Mouse (Mus musculus) urinary bladder, postnatal 4 days (tissue): ENCODE measurements around the gene Ngrn.

ENCODE experiments used
- DNase-seq, 2 experiments: peaks; one replicate each; pipeline ENCODE4 v3.0.0; 2021 to 2022; ENCODE audit warnings: low spot score in 2 of 2

Gene Ngrn

DNA sequence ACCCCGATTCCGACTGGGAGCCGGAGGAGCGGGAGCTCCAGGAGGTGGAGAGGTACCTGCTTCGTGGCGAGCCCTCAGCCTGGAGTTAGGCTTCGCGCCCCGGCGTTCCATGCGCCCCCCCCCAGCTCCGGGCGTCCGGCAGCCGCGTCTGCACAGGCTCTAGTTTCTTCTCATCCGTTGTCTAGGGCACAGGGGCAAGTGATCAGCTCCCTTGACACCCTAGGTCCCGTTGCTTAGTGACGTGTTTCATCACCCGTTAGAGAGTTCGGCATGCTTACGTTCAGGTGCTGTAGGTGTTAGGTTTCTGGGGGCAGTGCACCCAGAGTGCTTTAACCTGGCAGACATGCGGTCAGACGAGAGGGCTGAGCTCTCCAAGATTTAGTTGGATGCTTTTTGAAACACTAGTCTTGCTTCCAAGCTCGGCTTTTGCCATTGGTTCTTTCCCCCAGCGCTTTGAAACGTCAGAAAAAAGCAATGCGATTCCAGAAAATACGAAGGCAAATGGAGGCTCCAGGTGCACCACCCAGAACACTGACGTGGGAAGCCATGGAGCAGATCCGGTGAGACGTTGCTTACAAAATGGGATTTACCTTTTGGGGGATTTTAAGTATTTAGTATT, 466 bp downstream of the Ngrn start:
- DNase-seq: no peak

DNA sequence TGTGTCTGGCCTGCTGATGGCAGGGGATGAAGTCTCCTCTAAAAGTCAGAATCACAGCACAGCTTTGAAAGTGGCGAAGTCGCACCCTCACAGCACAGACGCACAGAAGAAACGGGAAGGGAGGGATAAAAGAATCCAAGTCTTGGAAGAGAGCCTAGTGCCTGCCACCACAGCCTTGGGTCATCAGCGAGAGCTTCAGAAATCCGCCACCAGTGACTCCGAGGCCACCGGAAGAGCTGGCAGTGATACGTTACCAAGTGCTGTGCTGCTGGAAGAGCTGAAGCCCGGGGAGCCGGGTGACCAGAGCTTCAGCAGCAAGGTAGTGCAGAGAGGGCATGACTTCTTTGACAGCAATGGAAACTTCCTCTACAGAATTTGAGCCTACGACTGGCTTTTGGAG, 3.6 kb downstream of the Ngrn start:
- no peak for DNase-seq

GRCm38 (mm10) chr7:80267764-80268163, 6.7 kb downstream of the Ngrn start:
- DNase-seq: no peak

DNA sequence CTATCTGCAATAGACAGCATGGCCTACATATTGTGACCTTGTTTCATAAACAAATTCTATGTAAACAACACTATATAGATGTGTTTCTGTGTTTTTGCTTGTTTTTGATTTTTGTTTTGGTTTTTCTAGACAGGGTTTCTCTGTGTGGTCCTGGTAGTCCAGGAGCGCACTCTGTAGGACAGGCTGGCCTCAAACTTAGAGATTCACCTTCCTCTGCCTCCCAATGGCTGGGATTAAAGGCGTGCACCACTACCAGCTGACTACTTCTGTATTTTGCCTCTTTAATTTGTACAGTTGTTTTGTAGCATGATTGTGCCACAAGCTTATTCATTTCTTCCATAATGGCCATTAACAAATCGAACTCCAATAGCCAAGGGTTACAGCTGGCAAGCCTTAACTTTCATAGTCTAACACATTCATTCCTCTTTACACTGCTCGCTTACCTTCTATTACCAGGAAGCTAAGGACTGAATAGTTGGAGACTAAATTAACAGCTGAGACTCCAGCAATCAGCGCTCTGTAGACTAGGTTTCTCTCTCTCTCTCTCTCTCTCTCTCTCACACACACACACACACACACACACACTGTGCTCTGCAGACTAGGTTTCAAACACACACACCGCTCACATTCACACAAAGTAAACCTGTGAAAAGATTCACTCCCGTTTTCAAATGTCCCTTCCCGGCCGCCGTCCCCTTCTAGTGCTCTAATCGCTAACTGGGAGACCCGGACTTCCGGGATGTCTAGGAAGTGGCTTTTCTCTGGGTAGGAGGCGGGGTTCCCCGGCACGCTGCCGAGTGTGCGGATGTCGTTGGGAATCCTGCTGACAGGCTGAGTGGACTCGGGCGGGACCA, 8.1 kb downstream of the Ngrn start, which contains the start of gene Vps33b:
Gene Vps33b (plus strand): TSS at position 753 of the 854 bp plus-strand sequence.
- peak; percentile 90 to 97 for DNase-seq

DNA sequence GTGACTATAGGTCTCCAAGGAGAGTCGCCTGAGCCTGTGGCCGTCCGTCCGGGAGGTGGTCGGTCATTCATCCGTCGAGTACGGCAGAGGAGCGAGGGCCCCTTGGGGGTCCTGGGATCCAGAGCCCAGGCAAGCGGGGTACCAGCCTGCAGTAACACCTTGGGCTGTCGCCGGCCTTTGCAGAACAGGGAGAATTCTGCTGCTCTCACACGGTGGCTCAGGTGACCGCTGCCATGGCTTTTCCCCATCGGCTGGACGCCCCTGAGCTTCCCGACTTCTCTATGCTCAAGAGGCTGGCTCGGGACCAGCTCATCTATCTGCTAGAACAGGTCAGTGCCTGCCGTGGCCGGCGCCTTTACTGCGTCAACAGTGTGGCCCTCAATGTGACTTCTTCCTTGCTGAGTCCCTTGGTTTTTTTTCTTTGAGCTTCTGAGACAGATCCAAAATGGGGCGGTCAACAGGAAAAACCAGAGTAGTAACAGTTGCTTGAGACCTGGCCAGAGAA, 8.8 kb downstream of the Ngrn start:
- no peak for DNase-seq

DNA sequence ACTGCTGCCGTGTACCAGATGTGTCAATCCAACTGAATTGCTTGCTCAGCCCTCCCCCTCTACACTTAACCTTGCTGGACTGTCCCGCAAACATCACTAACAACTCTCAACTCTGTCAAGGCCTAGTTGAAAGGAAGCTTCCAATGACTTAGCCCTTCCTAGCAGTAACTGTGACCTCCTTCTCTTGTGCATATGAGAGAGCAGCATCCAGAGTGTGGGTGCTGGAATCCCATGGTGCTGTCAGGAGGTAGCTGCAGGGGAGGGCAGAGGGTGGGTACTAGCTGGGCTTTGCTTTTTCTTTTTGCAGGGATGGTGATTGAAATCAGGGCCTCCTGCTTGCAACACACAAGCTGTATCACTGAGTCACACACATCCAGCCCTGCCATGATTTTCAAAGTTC, 12.4 kb downstream of the Ngrn start:
- DNase-seq: no peak

GRCm38 (mm10) chr7:80276374-80276773, 15.4 kb downstream of the Ngrn start:
- no peak for DNase-seq

DNA sequence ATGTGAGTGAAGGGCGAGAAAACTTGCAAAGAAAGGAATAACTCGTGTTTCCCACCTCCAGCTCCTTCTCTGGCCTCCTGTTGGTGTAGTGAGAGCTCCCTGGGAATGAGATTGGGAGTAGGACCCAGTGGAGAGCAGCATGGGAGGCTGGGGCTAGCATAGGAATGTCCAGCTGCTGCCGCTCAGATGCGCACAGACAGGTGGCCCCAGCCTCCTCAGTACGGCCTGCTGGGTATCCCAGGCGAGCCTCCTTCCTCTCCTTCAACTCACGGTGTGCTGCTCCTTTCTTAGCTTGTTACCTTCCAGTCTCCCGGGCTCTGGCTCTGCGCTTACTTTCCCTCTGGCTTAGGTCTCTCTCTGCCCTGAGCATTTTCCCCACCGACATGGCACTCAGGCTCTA, 19.0 kb downstream of the Ngrn start:
- DNase-seq: no peak

GRCm38 (mm10) chr7:80280998-80281397, 20.0 kb downstream of the Ngrn start:
- no peak for DNase-seq

DNA sequence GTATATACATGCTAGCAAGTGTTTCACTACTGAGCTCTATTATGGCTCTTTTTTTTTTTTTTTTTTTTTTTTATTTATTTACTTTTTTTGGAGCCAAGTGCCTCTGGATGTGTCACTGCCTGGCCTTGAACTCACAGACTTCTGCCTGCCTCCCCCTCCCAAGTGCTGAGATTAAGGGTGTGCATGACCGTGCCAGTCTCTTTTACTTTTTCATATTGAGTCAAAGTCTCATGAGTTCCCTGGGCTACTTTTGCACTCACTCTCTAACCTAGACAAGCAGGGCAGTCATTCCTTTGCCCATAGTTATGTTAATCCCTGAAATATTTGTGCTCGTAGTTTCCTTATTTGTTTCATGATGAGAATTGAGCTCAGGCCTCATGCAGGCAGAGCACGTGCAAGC, 20.6 kb downstream of the Ngrn start:
- no peak for DNase-seq

GRCm38 (mm10) chr7:80283226-80283918, 22.4 kb downstream of the Ngrn start:
- DNase-seq: no peak

DNA sequence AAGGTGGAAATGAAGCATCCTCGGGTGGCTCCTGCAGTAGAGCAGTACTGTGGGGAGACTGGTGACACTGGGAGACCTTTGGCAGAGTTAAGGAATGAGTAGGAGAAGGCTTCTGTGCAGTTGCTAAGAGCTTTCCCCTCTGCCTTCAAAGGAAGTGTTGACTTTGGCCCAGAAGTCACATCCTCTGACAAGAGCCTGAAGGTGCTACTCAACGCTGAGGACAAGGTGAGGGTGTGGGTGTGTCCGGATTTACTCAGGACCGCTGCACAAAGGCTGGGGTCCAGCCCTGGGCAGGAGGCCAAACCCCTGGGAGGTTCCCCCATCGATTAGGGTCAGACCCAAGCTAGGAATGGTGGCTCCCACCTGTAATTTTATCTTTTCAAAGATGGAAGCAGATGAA, 23.4 kb downstream of the Ngrn start:
- DNase-seq: no peak

DNA sequence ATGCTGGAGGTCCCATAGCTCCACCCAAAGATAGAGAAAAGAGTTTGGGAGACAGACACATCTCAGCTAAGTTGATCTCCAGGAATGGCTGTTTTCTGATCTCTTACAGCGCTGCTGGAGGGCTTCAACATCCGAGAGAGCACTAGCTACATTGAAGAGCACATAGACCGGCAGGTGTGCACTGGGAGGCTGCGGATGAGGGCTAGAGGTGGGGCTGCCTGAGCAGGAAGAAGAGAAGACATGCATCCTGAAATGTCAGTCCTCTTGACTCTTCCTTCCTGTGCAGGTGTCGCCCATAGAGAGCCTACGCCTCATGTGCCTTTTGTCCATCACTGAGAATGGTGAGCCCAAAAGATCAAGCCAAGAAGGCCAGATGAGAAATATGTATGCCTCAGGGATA, 24.7 kb downstream of the Ngrn start:
- DNase-seq: no peak

- DNase-seq: no peak
These were observed 26.7 kb downstream of the Ngrn start for GRCm38 (mm10) chr7:80287736-80288135.

DNA sequence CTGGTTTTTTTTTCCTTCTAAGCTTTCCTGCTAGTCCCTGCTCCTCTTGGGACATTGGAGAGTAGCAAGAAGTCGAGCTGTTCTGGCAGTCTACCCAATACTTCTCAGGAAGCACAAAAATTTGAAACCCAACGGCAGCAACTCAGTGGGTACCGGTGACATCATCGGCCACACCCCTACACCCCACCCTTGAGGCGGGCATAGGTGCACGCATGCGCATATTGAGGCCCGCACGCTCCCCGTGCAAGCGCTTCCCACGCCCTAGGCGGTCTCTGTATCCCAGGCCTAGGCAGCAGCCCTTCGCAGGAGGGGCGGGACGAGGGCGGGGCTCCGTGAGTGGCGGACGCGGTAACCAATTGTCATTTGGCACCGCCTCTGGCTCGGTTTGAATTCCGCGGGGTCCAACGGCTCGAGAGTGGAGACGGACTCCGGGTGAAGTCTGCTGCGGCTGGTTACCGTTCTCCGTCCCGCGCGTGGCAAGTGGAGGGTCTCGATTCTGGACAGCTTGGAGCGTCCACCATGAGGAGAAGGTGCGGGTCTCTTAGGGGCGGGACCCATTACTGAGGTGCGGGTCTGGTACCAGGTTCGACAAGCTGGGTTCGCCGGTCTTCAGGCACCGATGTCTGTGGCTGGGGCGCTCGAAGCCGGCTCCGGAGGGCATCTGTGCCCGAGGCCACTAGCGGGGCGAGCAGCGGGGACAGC, 33.2 kb downstream of the Ngrn start, which contains the start of gene Prc1:
Gene Prc1 (plus strand): TSS at position 389 of the 702 bp plus-strand sequence.
- peak; percentile 97 to 98 for DNase-seq

GRCm38 (mm10) chr7:80294764-80295648, 34.0 kb downstream of the Ngrn start:
- no peak for DNase-seq

GRCm38 (mm10) chr7:80296462-80296861, 35.4 kb downstream of the Ngrn start:
- no peak for DNase-seq

DNA sequence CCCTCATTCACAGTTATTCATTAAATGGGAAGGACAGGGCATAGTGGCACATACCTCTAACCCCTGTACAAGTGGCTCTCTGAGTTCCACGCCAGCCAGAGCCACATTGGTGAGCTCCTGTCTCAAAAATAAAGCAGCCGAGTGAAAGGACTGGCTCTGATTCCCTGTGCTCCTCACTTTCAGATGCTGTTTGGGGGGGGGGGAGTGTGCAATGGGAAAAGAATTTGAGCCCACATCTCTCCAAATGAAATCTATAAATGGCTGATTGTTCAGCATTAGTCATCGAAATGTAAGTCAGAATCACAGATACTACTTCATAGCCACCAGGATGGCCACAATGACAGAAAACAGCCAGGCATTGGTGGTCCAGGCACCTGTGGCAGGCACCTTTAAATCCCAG, 36.0 kb downstream of the Ngrn start:
- DNase-seq: no peak

- no peak for DNase-seq
These were observed 37.7 kb downstream of the Ngrn start for GRCm38 (mm10) chr7:80298754-80299153.

GRCm38 (mm10) chr7:80299568-80299967, 38.6 kb downstream of the Ngrn start:
- DNase-seq: no peak

DNA sequence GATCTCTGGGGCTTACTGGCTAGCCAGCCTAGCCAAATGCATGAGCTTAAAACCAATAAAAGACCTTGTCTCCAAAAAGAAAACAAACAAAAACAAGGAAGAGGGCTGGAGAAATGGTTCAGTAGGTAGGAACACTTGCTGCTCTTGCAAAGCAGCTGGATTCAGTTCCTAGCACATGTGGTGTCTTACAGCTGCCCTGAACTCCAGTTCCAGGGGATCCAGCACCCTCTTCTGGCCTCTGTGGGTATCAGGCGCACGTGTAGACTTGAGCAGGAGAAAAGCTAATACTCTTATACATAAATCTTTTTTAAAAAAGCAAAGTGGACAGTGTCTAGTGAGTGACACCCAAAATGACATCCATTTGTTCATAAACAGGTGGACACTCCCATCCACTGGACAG, 40.5 kb downstream of the Ngrn start:
- DNase-seq: no peak
